Mouse (Mus musculus): ENCODE measurements around the gene Atp6v0c. TPM values are rescaled to one million over a fixed set of nuclear protein-coding genes. Genes with fewer than 3 reads are reported as not detected.
"Not testable (repeated sequence)": the region's sequence is repeated elsewhere in the genome, so short reads cannot be mapped to it uniquely, and the experiment has no call there.

Atp6v0c gene
- polyA plus RNA-seq, 1 experiment from 2014 or later, result 1,659 TPM

DNA sequence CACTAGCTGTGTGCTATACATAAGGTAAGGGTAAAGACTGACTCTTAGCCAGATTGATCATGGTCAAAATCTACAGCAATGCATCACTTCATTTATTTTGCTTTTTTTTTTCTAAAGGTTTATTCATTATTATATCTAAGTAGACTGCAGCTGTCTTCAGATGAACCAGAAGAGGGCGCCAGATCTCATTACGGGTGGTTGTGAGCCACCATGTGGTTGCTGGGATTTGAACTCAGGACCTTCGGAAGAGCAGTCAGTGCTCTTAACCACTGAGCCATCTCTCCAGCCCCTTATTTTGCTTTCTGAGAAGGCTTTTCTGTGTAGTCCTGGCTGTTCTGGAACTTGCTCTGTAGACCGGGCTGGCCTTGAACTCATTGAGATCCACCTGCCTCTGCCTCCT lies 36.6 kb downstream of the Atp6v0c start:
- H3K36me3 ChIP-seq; H3K4me3 ChIP-seq (replicated peaks); H3K4me1 ChIP-seq; ATAC-seq (ENCODE audit: low FRiP score); H3K9ac ChIP-seq (replicated peaks); H3K27me3 ChIP-seq (replicated peaks); H3K4me2 ChIP-seq; H3K9me3 ChIP-seq (replicated peaks); H3K27ac ChIP-seq (replicated peaks): not testable (repeated sequence)
- WGBS, result 92% methylated on average over 4 of the region's 4 CpGs

DNA sequence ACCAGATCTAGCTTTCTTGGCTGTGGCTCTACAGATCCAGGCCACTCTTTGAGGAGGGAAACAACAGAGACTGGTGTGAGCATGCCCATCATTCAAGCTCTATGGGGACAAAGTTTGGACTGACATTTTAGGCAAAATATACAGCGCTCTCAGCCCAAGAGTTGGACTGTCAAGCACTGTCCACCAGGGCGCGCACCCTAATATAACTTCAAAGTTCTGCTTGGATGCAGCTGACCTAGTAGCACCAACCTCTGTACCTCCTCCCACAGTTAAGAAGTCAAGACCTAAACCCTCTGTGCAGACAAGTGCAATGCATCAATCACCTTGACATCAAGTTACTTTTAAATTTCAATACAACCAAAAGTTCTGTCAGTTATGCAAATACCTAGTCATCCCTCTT lies 37.9 kb downstream of the Atp6v0c start:
- ATAC-seq (ENCODE audit: low FRiP score), result no peak
- H3K4me2 ChIP-seq, result no peak overlapping the region
- no peak overlapping the region for H3K27ac ChIP-seq (replicated peaks)
- H3K4me1 ChIP-seq, result no peaks in the 10 kb centered on the region
- no peak overlapping the region for H3K4me3 ChIP-seq (replicated peaks)
- H3K9ac ChIP-seq (replicated peaks), result no peak overlapping the region
- no peaks in the 10 kb centered on the region for H3K36me3 ChIP-seq
- 88% methylated on average over 3 of the region's 3 CpGs for WGBS
- no peaks in the 10 kb centered on the region for H3K27me3 ChIP-seq (replicated peaks)
- no peaks in the 10 kb centered on the region for H3K9me3 ChIP-seq (replicated peaks)

DNA sequence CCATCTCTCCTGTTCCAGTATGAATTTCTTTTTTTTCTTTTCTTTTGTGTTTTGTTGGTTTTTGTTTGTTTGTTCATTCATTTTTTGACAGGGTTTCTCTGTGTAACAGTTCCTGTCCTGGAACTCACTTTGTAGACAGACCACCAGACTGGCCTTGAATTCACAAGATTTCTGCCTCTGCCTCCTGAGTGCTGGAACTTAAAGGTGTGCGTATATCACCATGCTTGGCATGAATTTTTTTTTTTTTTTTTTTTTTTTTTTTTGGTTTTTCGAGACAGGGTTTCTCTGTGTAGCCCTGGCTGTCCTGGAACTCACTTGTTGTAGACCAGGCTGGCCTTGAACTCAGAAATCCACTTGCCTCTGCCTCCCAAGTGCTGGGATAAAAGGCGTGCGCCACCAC lies 40.3 kb downstream of the Atp6v0c start:
- H3K9me3 ChIP-seq (replicated peaks); H3K27ac ChIP-seq (replicated peaks); H3K27me3 ChIP-seq (replicated peaks); H3K9ac ChIP-seq (replicated peaks); ATAC-seq (ENCODE audit: low FRiP score); H3K4me2 ChIP-seq; H3K4me3 ChIP-seq (replicated peaks); H3K4me1 ChIP-seq; H3K36me3 ChIP-seq: not testable (repeated sequence)
- 90% methylated on average over 4 of the region's 4 CpGs for WGBS

DNA sequence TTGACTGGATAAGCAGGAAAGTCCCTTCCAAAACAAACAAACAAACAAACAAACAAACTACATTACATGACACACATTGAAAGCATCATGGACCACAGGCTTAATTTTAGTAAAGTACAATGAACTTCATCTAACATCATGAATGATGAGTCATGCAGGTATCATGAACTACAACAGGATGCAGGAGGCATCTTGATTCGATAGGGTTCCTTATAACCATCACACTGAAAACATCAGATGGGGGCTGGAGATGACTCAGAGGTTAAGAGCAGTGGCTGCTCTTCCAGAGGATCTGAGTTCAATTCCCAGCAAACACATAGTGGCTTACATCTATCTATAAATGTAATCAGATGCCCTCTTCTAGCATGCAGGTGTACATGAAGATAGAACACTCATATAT lies 41.9 kb downstream of the Atp6v0c start:
- H3K36me3 ChIP-seq, result no peaks in the 10 kb centered on the region
- 93% methylated on average over 1 of the region's 1 CpGs for WGBS
- H3K4me1 ChIP-seq, result no peaks in the 10 kb centered on the region
- no peaks in the 10 kb centered on the region for H3K9me3 ChIP-seq (replicated peaks)
- H3K27me3 ChIP-seq (replicated peaks), result no peaks in the 10 kb centered on the region
- H3K4me3 ChIP-seq (replicated peaks), result no peak overlapping the region
- ATAC-seq (ENCODE audit: low FRiP score), result no peak
- H3K4me2 ChIP-seq, result no peak overlapping the region
- H3K9ac ChIP-seq (replicated peaks), result no peak overlapping the region
- no peak overlapping the region for H3K27ac ChIP-seq (replicated peaks)

DNA sequence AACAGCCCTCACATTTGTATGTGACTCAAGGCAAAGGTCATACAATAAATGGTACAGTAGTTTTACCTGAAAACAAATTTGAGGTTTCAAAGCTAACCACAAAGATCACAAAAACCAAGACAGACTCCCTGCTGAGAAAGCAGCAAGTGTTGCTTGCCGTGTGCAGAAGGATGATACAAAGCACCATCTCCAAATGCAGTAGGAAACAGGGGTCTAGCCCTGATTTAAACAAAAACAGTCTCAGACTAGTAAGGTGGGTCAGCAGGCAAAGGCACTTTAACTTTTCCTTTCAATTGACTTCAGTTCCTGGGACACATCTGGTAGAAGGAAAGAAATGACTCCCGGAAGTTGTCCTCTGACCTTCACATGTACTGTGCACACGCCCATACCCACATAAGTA lies 42.7 kb downstream of the Atp6v0c start:
- no peaks in the 10 kb centered on the region for H3K9me3 ChIP-seq (replicated peaks)
- H3K4me3 ChIP-seq (replicated peaks), result no peak overlapping the region
- no peaks in the 10 kb centered on the region for H3K27me3 ChIP-seq (replicated peaks)
- H3K36me3 ChIP-seq, result no peaks in the 10 kb centered on the region
- ATAC-seq (ENCODE audit: low FRiP score), result no peak
- 88% methylated on average over 3 of the region's 3 CpGs for WGBS
- no peak overlapping the region for H3K9ac ChIP-seq (replicated peaks)
- H3K4me2 ChIP-seq, result no peak overlapping the region
- no peak overlapping the region for H3K27ac ChIP-seq (replicated peaks)
- no peaks in the 10 kb centered on the region for H3K4me1 ChIP-seq

DNA sequence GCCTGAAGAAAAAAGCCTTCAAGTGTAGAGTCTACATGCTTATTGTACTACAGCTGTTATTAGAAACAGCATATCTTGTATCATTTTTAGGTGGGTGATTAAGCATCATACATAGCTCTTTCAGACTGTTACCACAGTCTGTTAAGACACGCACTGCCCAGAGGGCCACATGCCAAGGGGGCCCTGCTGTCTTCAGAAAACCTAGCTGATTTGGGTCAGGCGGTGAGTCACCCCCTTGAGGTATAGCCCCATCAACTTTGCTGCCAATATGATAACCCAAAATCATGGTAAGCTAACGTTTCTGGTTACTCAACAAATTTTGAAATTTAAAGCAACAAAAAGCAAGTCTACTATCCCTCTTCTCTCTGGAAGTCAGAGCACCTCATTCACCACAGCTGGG lies 50.1 kb downstream of the Atp6v0c start:
- Histone ChIP-seq H3K27ac (replicated peaks) (no peak overlapping the region), H3K9ac (replicated peaks) (no peak overlapping the region), H3K36me3 (no peaks in the 10 kb centered on the region), H3K4me3 (replicated peaks) (no peak overlapping the region), H3K4me2 (no peak overlapping the region), H3K4me1 (peaks cover 10% of the 10 kb centered on the region; the same call in 1 of the 2 replicates), H3K9me3 (replicated peaks) (no peaks in the 10 kb centered on the region), H3K27me3 (replicated peaks) (no peaks in the 10 kb centered on the region)
- no peak for ATAC-seq (ENCODE audit: low FRiP score)
- WGBS, result 87% methylated on average over 3 of the region's 3 CpGs

Other genes starting within 250 kb of the Atp6v0c start
- not detected in 2 replicates for gene Sbp, start 228.0 kb downstream of the Atp6v0c start, polyA plus RNA-seq (2015; fragmentation: Nextera tagmentation; extraction: Ambion mirVana)
- not detected in 2 replicates for gene Sbpl, start 214.4 kb downstream of the Atp6v0c start, polyA plus RNA-seq (2015; fragmentation: Nextera tagmentation; extraction: Ambion mirVana)
- 0.96 TPM in 1 of 2 replicates, not detected in the other for gene Prss30, start 189.1 kb downstream of the Atp6v0c start, polyA plus RNA-seq (2015; fragmentation: Nextera tagmentation; extraction: Ambion mirVana)
- gene Prss22, start 171.6 kb downstream of the Atp6v0c start, polyA plus RNA-seq (2015; fragmentation: Nextera tagmentation; extraction: Ambion mirVana), result not detected in 2 replicates
- gene Prss27, start 131.6 kb downstream of the Atp6v0c start, polyA plus RNA-seq (2015; fragmentation: Nextera tagmentation; extraction: Ambion mirVana), result 0.19 and 0.28 TPM in 2 replicates
- gene Kctd5, start 96.2 kb downstream of the Atp6v0c start, polyA plus RNA-seq (2015; fragmentation: Nextera tagmentation; extraction: Ambion mirVana), result 75.9 and 77.4 TPM in 2 replicates
- 63.9 and 68.9 TPM in 2 replicates for gene Pdpk1, start 18.8 kb downstream of the Atp6v0c start, polyA plus RNA-seq (2015; fragmentation: Nextera tagmentation; extraction: Ambion mirVana)
- gene Amdhd2, start 5.9 kb downstream of the Atp6v0c start, polyA plus RNA-seq (2015; fragmentation: Nextera tagmentation; extraction: Ambion mirVana), result 35.7 and 37.8 TPM in 2 replicates
- 21.0 and 24.0 TPM in 2 replicates for gene Tbc1d24, start 35.9 kb upstream of the Atp6v0c start, polyA plus RNA-seq (2015; fragmentation: Nextera tagmentation; extraction: Ambion mirVana)
- 5.9 and 6.0 TPM in 2 replicates for gene Ntn3, start 39.8 kb upstream of the Atp6v0c start, polyA plus RNA-seq (2015; fragmentation: Nextera tagmentation; extraction: Ambion mirVana)
- gene Tedc2, start 51.1 kb upstream of the Atp6v0c start, polyA plus RNA-seq (2015; fragmentation: Nextera tagmentation; extraction: Ambion mirVana), result 8.8 and 10.7 TPM in 2 replicates
- gene Ccnf, start 81.8 kb upstream of the Atp6v0c start, polyA plus RNA-seq (2015; fragmentation: Nextera tagmentation; extraction: Ambion mirVana), result 13.4 and 26.3 TPM in 2 replicates
- 0.70 and 1.3 TPM in 2 replicates for gene Abca17, start 181.4 kb upstream of the Atp6v0c start, polyA plus RNA-seq (2015; fragmentation: Nextera tagmentation; extraction: Ambion mirVana)
- gene Abca3, start 182.2 kb upstream of the Atp6v0c start, polyA plus RNA-seq (2015; fragmentation: Nextera tagmentation; extraction: Ambion mirVana), result 25.5 and 29.4 TPM in 2 replicates
- gene Rnps1, start 244.9 kb upstream of the Atp6v0c start, polyA plus RNA-seq (2015; fragmentation: Nextera tagmentation; extraction: Ambion mirVana), result 289 and 293 TPM in 2 replicates